Mouse (Mus musculus) gastrocnemius, postnatal 4 days (tissue): ENCODE data around the gene Tmem239. TPM values are rescaled to one million over a fixed set of nuclear protein-coding genes. Genes with fewer than 3 reads are reported as not detected.

Experiments used
- DNase-seq, 2 experiments: peaks; one replicate each; pipeline ENCODE4 v3.0.0; 2021 to 2022; ENCODE audit warnings: low spot score in 2 of 2, mixed read lengths in 2 of 2
- total RNA-seq, 2 experiments: library from RNA; stranded (reverse); gene quantifications; 2 replicates each; pipeline ENCODE4 v1.2.3; 2021

Gene Tmem239
- total RNA-seq, 2 experiments from 2014 or later = not detected

- peak; percentile 52 to 75 for DNase-seq
Measured at GRCm38 (mm10) chr2:130450434-130450796, 44.1 kb downstream of the Tmem239 start.

- no peak for DNase-seq
Measured at GRCm38 (mm10) chr2:130451086-130451726, 44.9 kb downstream of the Tmem239 start.

GRCm38 (mm10) chr2:130451727-130452090 lies 45.4 kb downstream of the Tmem239 start:
- no peak for DNase-seq

GRCm38 (mm10) chr2:130452266-130452665 lies 46.0 kb downstream of the Tmem239 start:
- DNase-seq = no peak

GRCm38 (mm10) chr2:130453421-130453820 lies 47.1 kb downstream of the Tmem239 start:
- DNase-seq = no peak

GRCm38 (mm10) chr2:130454748-130455370 lies 48.6 kb downstream of the Tmem239 start:
- DNase-seq = no peak

Other genes with a start within 250 kb of the Tmem239 start
- 100 to 1,000 TPM; 188 to 199 TPM for gene Snrpb, start 227.1 kb upstream of the Tmem239 start, total RNA-seq
- not detected for gene Tmc2, start 211.3 kb upstream of the Tmem239 start, total RNA-seq
- gene Nop56, start 132.0 kb upstream of the Tmem239 start, total RNA-seq = 10 to 100 TPM; 66.9 to 84.6 TPM
- 100 to 1,000 TPM; 282 to 290 TPM for gene Idh3b, start 121.9 kb upstream of the Tmem239 start, total RNA-seq
- 1 to 10 TPM; 2.1 to 2.7 TPM for gene Ebf4, start 111.3 kb upstream of the Tmem239 start, total RNA-seq
- 10 to 100 TPM; 19.7 to 19.9 TPM for gene Cpxm1, start 8.9 kb upstream of the Tmem239 start, total RNA-seq
- gene Gm28372, start 1.2 kb upstream of the Tmem239 start, total RNA-seq = not detected
- not detected for gene 1700020A23Rik, start 1.2 kb upstream of the Tmem239 start, total RNA-seq
- gene Vps16, start 17.9 kb downstream of the Tmem239 start, total RNA-seq = 10 to 100 TPM; 37.3 to 44.6 TPM
- 10 to 100 TPM; 10.6 to 11.6 TPM for gene Pced1a, start 18.2 kb downstream of the Tmem239 start, total RNA-seq
- 10 to 100 TPM; 73.2 to 74.7 TPM for gene Ptpra, start 43.8 kb downstream of the Tmem239 start, total RNA-seq
- gene Mrps26, start 157.3 kb downstream of the Tmem239 start, total RNA-seq = 10 to 100 TPM; 51.9 to 60.9 TPM
- gene Oxt, start 169.7 kb downstream of the Tmem239 start, total RNA-seq = not detected
- gene Avp, start 176.1 kb downstream of the Tmem239 start, total RNA-seq = not detected
- gene Fastkd5, start 223.5 kb downstream of the Tmem239 start, total RNA-seq = 1 to 10 TPM; 7.3 to 8.2 TPM
- gene Ubox5, start 223.6 kb downstream of the Tmem239 start, total RNA-seq = 1 to 10 TPM; 5.9 TPM
- gene Lzts3, start 236.3 kb downstream of the Tmem239 start, total RNA-seq = 1 to 10 TPM; 5.8 to 6.2 TPM